Mouse (Mus musculus) cortical plate, adult 2 months (tissue): ENCODE measurements around the gene A430078G23Rik. TPM values are rescaled to one million over a fixed set of nuclear protein-coding genes. Genes with fewer than 3 reads are reported as not detected.

Experiments
- H3K27ac ChIP-seq: fragments of 200-500 bp; 2 replicates; pipeline ENCODE4 v1.5.1; 2012; ENCODE audit warnings: low read length, control low read depth, inconsistent platforms; ENCODE audit not compliant: insufficient read depth
- H3K4me1 ChIP-seq: fragments of 200-500 bp; 2 replicates; pipeline ENCODE4 v1.6.1; 2011; ENCODE audit warnings: low read length; ENCODE audit not compliant: control insufficient read depth, insufficient read depth
- H3K4me3 ChIP-seq: fragments of 200-500 bp; 2 replicates; pipeline ENCODE4 v1.5.1; 2011; ENCODE audit warnings: mild to moderate bottlenecking, low read length, control low read depth; ENCODE audit not compliant: insufficient read depth
- CTCF ChIP-seq: fragments of 200-500 bp; IDR thresholded peaks from 2 replicates; pipeline ENCODE4 v1.5.1; 2011; ENCODE audit warnings: mild to moderate bottlenecking, control low read depth, low read length; ENCODE audit not compliant: insufficient read depth; ENCODE audit errors: extremely low read depth
- POLR2A ChIP-seq: fragments of 200-500 bp; IDR thresholded peaks from 2 replicates; pipeline ENCODE4 v1.6.1; 2011; ENCODE audit warnings: mild to moderate bottlenecking, low read length, control low read depth; ENCODE audit not compliant: insufficient read depth; ENCODE audit errors: extremely low read depth
- polyA plus RNA-seq: library from polyadenylated mRNA; depleted of rRNA; stranded (reverse); fragments of >200 nt; gene quantifications from 2 replicates; pipeline ENCODE4 v1.2.3, GENCODE M21; 2012; rRNA removed

Gene A430078G23Rik
- polyA plus RNA-seq, 1 experiment, result not detected

DNA sequence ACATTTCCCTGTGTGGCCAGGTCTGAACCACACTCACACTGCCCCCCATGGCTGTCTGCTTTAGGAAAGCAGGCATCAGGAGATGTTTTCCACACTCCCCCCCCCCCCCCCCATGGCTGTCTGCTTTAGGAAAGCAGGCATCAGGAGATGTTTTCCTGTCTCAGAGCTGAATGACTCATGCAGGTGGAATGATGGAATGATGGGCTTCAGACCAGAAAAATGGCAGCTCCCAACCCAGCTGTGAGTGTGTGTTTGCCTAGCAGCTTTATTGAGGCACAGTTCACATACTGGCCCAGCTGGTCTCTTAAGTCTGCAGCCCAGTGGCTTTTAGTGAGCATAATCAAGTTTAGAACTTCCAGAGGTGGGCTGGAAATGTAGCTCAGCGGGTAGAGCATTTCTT is 64.9 kb downstream of the A430078G23Rik start:
- H3K4me3 ChIP-seq, result no peak overlapping the region
- TF ChIP-seq CTCF (no peak), POLR2A (no peak)
- no peak overlapping the region for H3K27ac ChIP-seq
- peaks cover 5% of the 10 kb centered on the region for H3K4me1 ChIP-seq

DNA sequence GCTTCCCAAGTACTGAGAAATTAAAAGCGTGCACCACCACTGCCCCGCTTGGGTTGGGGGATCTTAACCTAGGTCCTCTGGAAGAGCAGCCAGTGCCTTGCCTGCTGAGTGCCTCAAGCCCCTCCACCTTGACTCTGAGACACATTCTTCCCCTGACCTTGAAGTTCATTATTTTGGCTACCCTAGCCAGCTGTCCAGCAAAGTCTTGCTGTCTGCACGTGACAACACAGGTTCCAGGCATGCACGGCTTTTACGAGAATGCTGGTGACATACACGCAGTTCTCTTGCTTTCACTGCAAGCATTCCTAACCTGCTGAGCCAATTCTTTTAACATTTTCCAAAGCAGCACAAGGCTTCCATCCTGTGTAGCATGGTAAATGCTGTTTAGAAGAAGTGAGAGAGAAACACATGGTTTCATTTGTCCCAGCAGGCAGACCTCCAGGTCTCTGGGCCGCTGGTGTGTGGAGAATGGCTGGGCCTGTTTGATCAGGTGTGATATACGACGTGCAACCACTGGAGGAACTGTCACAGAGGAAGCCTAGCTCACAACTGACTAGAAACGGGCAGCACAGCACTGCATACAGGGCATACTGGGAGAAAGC is 67.0 kb downstream of the A430078G23Rik start:
- Histone ChIP-seq H3K27ac (no peak overlapping the region), H3K4me3 (no peak overlapping the region), H3K4me1 (0 out of 2 replicates have a peak, but pooled peaks cover 3% of the 10 kb centered on the region)
- no peak for TF ChIP-seq CTCF

DNA sequence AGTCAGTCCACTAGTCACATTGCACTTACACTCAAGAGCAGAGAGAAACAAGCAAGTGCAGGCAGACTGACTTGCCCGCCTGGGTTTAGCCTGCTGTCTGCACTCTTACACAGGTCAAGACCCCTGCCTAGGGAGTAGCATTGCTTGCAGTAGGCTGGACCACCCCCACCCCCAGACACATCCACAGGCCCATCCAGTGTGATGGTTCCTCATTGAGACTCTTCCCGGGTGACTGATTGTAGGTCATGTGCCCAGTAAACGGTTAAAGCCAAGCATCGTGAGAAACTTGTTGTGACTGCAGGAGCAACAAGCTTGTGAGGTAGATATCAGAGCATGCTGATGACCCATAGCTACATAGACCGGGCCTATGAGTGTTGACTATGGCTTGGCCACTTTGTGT is 68.3 kb downstream of the A430078G23Rik start:
- H3K4me1 ChIP-seq, result no peaks in the 10 kb centered on the region
- TF ChIP-seq CTCF, result no peak
- no peak for TF ChIP-seq POLR2A
- H3K4me3 ChIP-seq, result no peak overlapping the region

DNA sequence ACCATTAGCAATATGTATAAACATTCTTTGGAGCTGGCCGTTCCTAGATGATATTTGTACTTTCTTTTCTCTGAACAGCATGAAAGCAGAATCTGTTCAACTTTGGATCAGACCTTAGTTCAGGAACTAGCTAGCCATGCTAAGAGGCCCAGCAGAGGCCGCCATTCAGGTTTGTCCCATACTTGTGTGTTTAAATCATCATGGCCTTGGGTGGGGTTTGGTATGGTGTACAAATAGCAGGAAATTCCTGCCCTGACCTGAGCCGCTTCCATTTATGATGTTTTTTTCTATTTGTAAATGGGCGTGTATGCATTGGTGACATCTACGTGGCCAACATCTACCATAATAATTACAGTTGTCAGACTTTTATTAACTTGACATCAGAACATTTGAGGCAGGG is 72.0 kb downstream of the A430078G23Rik start:
- TF ChIP-seq POLR2A (no peak), CTCF (no peak)
- Histone ChIP-seq H3K4me1 (no peaks in the 10 kb centered on the region), H3K27ac (no peak overlapping the region)

More for the DNA sequence above, 68.3 kb downstream of the A430078G23Rik start:
- H3K27ac ChIP-seq, result no peak overlapping the region

DNA sequence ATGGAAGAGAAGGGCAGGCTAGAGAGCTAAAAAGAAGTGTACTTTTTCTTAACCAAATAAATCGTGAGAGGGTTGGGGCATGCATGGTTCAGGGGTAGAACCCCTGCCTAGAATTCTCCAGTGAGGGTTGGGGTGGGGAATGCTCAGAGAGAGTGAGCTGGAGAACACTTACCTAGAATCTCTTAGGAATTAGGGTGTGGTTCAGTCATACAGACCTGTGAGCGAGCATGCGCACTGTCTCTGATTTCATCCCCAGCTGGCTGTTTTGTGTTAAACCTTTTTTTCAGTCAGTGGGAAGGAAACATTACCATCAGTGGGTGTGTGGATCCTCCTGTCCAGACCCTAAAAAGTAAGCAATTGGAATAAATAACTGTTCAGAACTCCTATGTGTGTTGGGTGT is 73.0 kb downstream of the A430078G23Rik start:
- no peaks in the 10 kb centered on the region for H3K4me1 ChIP-seq
- TF ChIP-seq CTCF (no peak), POLR2A (no peak)
- no peak overlapping the region for H3K27ac ChIP-seq
- H3K4me3 ChIP-seq, result no peak overlapping the region

More for the DNA sequence above, 72.0 kb downstream of the A430078G23Rik start:
- H3K4me3 ChIP-seq, result no peak overlapping the region

DNA sequence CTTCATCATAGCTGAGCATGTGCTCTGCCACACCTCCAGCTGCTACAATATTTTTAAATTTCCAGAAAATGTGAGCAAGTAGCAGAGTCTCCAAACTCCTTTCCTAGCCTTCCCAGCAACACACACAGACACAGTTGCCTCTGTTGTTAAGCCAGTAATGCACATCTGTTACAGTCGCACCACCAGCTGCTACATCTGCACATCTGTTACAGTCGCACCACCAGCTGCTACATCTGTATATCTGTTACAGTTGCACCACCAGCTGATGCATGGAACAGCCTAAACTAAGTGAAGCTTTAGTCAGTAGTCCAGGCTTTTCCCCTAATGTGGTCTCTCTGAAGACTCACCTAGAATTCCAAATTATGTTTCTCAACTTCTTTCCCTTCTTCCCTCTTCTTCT is 75.2 kb downstream of the A430078G23Rik start:
- TF ChIP-seq CTCF (no peak), POLR2A (no peak)
- no peak overlapping the region for H3K27ac ChIP-seq
- no peaks in the 10 kb centered on the region for H3K4me1 ChIP-seq
- H3K4me3 ChIP-seq, result no peak overlapping the region

DNA sequence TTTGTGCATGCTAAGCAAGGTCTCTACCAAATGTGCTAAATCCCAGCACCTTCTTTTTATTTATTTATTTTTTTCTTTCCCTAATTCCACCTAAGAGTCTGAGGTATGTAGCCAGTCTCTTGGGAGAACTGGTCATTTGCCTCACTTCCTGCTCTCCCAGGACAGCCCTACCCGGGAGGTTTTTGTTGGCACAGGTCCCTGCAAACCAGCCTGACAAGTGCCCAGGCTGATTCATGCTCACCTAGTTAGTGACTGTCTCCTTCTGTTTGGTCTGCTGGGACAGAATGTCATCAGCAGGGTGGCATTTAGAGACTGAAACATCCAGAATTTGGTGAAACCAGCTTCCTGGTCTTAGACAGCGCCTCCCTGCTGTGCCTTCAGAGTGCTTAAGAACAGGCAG is 76.8 kb downstream of the A430078G23Rik start:
- H3K4me3 ChIP-seq, result no peak overlapping the region
- no peak for TF ChIP-seq CTCF
- TF ChIP-seq POLR2A, result no peak
- H3K4me1 ChIP-seq, result no peaks in the 10 kb centered on the region
- H3K27ac ChIP-seq, result no peak overlapping the region

DNA sequence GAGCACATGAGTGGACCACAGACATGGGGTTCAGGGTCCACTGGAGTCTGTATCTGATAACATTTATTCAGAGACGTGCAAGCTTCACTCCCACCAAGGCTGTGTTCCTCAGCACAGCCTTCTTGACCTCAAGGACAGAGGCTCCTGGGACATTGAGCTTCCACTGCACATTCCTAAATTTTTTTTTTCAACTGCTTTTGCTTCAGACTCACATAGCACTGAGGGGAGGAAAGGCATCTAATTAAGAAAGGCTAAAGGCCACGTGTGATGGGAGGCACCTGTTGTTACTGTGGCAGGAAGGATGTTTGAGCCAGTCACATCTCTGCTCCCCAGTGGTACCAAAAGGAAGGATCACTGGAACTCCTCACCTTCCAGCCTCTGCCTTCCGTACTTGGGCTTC is 77.9 kb downstream of the A430078G23Rik start:
- Histone ChIP-seq H3K4me3 (no peak overlapping the region), H3K27ac (no peak overlapping the region), H3K4me1 (no peaks in the 10 kb centered on the region)
- no peak for TF ChIP-seq POLR2A

DNA sequence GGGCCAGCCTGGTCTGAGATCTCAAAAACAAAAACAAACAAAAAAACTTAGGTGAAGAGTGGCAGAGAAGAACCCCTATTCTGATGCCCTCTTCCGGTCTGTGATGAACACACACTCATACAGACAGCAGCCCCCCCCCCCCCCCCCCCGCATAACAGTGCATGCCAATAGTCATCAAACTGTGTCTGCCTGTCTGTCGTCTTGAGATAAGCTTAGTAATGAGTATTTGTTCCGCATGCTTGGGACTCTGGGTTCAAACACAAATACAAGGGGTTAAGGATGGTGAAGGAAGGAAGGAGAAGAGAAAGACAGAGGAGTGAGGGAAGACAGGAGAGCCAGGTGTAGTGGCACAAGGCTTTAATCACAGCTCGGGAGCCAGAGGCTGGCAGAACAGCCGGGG is 83.3 kb downstream of the A430078G23Rik start:
- H3K4me1 ChIP-seq, result no peaks in the 10 kb centered on the region
- no peak overlapping the region for H3K27ac ChIP-seq
- no peak overlapping the region for H3K4me3 ChIP-seq
- TF ChIP-seq CTCF (no peak), POLR2A (no peak)

DNA sequence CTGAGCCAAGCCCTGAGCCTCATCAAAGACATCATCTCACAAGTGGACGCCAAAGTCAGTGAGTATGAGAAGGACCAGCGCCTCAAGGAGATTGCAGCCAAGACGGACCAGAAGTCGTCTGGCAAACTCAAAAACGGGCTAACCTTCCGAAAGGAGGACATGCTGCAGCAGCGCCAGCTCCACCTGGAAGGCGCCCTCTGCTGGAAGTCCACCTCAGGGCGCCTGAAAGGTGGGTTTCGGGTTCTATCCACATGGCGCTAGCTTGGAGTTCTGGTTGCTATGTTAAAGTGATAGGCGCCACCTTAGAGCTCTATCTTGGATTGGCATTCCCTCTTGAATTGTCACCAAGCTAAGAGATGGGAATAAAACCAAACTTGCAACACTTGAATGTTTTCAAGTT is 86.3 kb downstream of the A430078G23Rik start:
- Histone ChIP-seq H3K4me1 (no peaks in the 10 kb centered on the region), H3K27ac (no peak overlapping the region), H3K4me3 (no peak overlapping the region)
- TF ChIP-seq POLR2A, result no peak
- 0 out of 2 replicates have a peak, but pooled peaks have one; percentile 9 for TF ChIP-seq CTCF

Other genes with a start within 250 kb of the A430078G23Rik start
- 15.1 TPM in 2 replicates for gene Insr, start 73.8 kb upstream of the A430078G23Rik start, polyA plus RNA-seq
- gene Arhgef18, start 39.6 kb downstream of the A430078G23Rik start, polyA plus RNA-seq, result 33.0 and 34.2 TPM in 2 replicates
- 0.89 and 1.5 TPM in 2 replicates for gene Pex11g, start 114.3 kb downstream of the A430078G23Rik start, polyA plus RNA-seq
- gene Tex45, start 117.4 kb downstream of the A430078G23Rik start, polyA plus RNA-seq, result 0.21 and 0.30 TPM in 2 replicates
- gene Zfp358, start 139.7 kb downstream of the A430078G23Rik start, polyA plus RNA-seq, result 52.5 and 55.0 TPM in 2 replicates
- 235 and 262 TPM in 2 replicates for gene Mcoln1, start 147.0 kb downstream of the A430078G23Rik start, polyA plus RNA-seq
- gene Pnpla6, start 162.0 kb downstream of the A430078G23Rik start, polyA plus RNA-seq, result 67.6 and 73.7 TPM in 2 replicates
- gene C330021F23Rik, start 214.6 kb downstream of the A430078G23Rik start, polyA plus RNA-seq, result 0.13 and 0.23 TPM in 2 replicates
- gene Camsap3, start 233.9 kb downstream of the A430078G23Rik start, polyA plus RNA-seq, result 30.2 and 32.4 TPM in 2 replicates